Mouse (Mus musculus): ENCODE results near the gene Hspb1. TPM values are rescaled to one million over a fixed set of nuclear protein-coding genes. Genes with fewer than 3 reads are reported as not detected.

Hspb1 gene
- polyA plus RNA-seq, 1 experiment from 2014 or later: 6.5 TPM

GRCm38 (mm10) chr5:135905320-135906225 is 17.9 kb downstream of the Hspb1 start:
- Histone ChIP-seq H3K9ac (replicated peaks) (no peak overlapping the region), H3K9me3 (no peaks in the 10 kb centered on the region), H3K4me1 (peaks cover 29% of the 10 kb centered on the region), H3K36me3 (peaks cover 28% of the 10 kb centered on the region), H3K27me3 (no peaks in the 10 kb centered on the region), H3K4me2 (replicated peaks) (no peak overlapping the region), H3K4me3 (no peak overlapping the region), H3K27ac (replicated peaks) (no peak overlapping the region)
- ATAC-seq (replicated peaks): no peak
- 73% methylated on average over 8 of the region's 8 CpGs for WGBS

GRCm38 (mm10) chr5:135906846-135907245 is 19.1 kb downstream of the Hspb1 start:
- Histone ChIP-seq H3K27me3 (no peaks in the 10 kb centered on the region), H3K4me2 (replicated peaks) (no peak overlapping the region), H3K4me1 (peaks cover 29% of the 10 kb centered on the region), H3K27ac (replicated peaks) (no peak overlapping the region), H3K9ac (replicated peaks) (no peak overlapping the region), H3K9me3 (no peaks in the 10 kb centered on the region), H3K36me3 (peaks cover 39% of the 10 kb centered on the region), H3K4me3 (no peak overlapping the region)
- no peak for ATAC-seq (replicated peaks)
- 88% methylated on average over 4 of the region's 4 CpGs for WGBS

GRCm38 (mm10) chr5:135907256-135907655 is 19.5 kb downstream of the Hspb1 start:
- Histone ChIP-seq H3K4me1 (peaks cover 29% of the 10 kb centered on the region), H3K36me3 (peaks cover 42% of the 10 kb centered on the region), H3K27ac (replicated peaks) (no peak overlapping the region), H3K4me2 (replicated peaks) (no peak overlapping the region), H3K9me3 (no peaks in the 10 kb centered on the region), H3K9ac (replicated peaks) (no peak overlapping the region), H3K27me3 (no peaks in the 10 kb centered on the region), H3K4me3 (no peak overlapping the region)
- 80% methylated on average over 13 of the region's 13 CpGs for WGBS
- ATAC-seq (replicated peaks): no peak

GRCm38 (mm10) chr5:135908185-135908584 is 20.5 kb downstream of the Hspb1 start:
- Histone ChIP-seq H3K27ac (replicated peaks) (no peak overlapping the region), H3K27me3 (no peaks in the 10 kb centered on the region), H3K9ac (replicated peaks) (no peak overlapping the region), H3K4me1 (peaks cover 27% of the 10 kb centered on the region), H3K4me2 (replicated peaks) (no peak overlapping the region), H3K36me3 (peaks cover 42% of the 10 kb centered on the region), H3K4me3 (no peak overlapping the region), H3K9me3 (no peaks in the 10 kb centered on the region)
- ATAC-seq (replicated peaks): no peak
- WGBS: 42% methylated on average over 12 of the region's 12 CpGs

- Histone ChIP-seq H3K9me3 (no peaks in the 10 kb centered on the region), H3K4me3 (no peak overlapping the region), H3K4me2 (replicated peaks) (no peak overlapping the region), H3K27me3 (no peaks in the 10 kb centered on the region), H3K36me3 (peaks cover 43% of the 10 kb centered on the region), H3K27ac (replicated peaks) (no peak overlapping the region), H3K4me1 (peaks cover 20% of the 10 kb centered on the region), H3K9ac (replicated peaks) (0 out of 2 replicates have a peak overlapping the region, but pooled peaks have one; percentile 7)
- no peak for ATAC-seq (replicated peaks)
- 90% methylated on average over 16 of the region's 16 CpGs for WGBS
Observed at GRCm38 (mm10) chr5:135908989-135909388, 21.3 kb downstream of the Hspb1 start.

- Histone ChIP-seq H3K4me3 (no peak overlapping the region), H3K27me3 (no peaks in the 10 kb centered on the region), H3K36me3 (peaks cover 49% of the 10 kb centered on the region), H3K27ac (replicated peaks) (no peak overlapping the region), H3K4me1 (peaks cover 23% of the 10 kb centered on the region), H3K4me2 (replicated peaks) (no peak overlapping the region), H3K9me3 (no peaks in the 10 kb centered on the region), H3K9ac (replicated peaks) (no peak overlapping the region)
- WGBS: 89% methylated on average over 10 of the region's 10 CpGs
- no peak for ATAC-seq (replicated peaks)
Observed at GRCm38 (mm10) chr5:135909646-135910045, 21.9 kb downstream of the Hspb1 start.

GRCm38 (mm10) chr5:135910813-135911212 is 23.1 kb downstream of the Hspb1 start:
- WGBS: 89% methylated on average over 25 of the region's 25 CpGs
- Histone ChIP-seq H3K36me3 (peaks cover 52% of the 10 kb centered on the region), H3K27ac (replicated peaks) (no peak overlapping the region), H3K4me1 (peaks cover 23% of the 10 kb centered on the region), H3K9ac (replicated peaks) (no peak overlapping the region), H3K9me3 (no peaks in the 10 kb centered on the region), H3K4me2 (replicated peaks) (no peak overlapping the region), H3K4me3 (no peak overlapping the region), H3K27me3 (no peaks in the 10 kb centered on the region)
- ATAC-seq (replicated peaks): no peak

GRCm38 (mm10) chr5:135911633-135912220 is 24.0 kb downstream of the Hspb1 start:
- H3K9ac ChIP-seq (replicated peaks): no peak overlapping the region
- H3K27me3 ChIP-seq: no peaks in the 10 kb centered on the region
- no peak for ATAC-seq (replicated peaks)
- peaks cover 23% of the 10 kb centered on the region for H3K4me1 ChIP-seq
- 92% methylated on average over 11 of the region's 11 CpGs for WGBS
- H3K36me3 ChIP-seq: peaks cover 54% of the 10 kb centered on the region
- H3K9me3 ChIP-seq: no peaks in the 10 kb centered on the region
- no peak overlapping the region for H3K27ac ChIP-seq (replicated peaks)
- no peak overlapping the region for H3K4me3 ChIP-seq
- no peak overlapping the region for H3K4me2 ChIP-seq (replicated peaks)

GRCm38 (mm10) chr5:135913201-135913600 is 25.5 kb downstream of the Hspb1 start:
- H3K9me3 ChIP-seq: no peaks in the 10 kb centered on the region
- peaks cover 14% of the 10 kb centered on the region for H3K4me1 ChIP-seq
- WGBS: 89% methylated on average over 5 of the region's 5 CpGs
- peaks cover 57% of the 10 kb centered on the region for H3K36me3 ChIP-seq
- no peak overlapping the region for H3K4me3 ChIP-seq
- no peak overlapping the region for H3K27ac ChIP-seq (replicated peaks)
- no peak overlapping the region for H3K4me2 ChIP-seq (replicated peaks)
- ATAC-seq (replicated peaks): no peak
- H3K27me3 ChIP-seq: no peaks in the 10 kb centered on the region
- H3K9ac ChIP-seq (replicated peaks): no peak overlapping the region

GRCm38 (mm10) chr5:135914156-135914555 is 26.4 kb downstream of the Hspb1 start:
- Histone ChIP-seq H3K36me3 (peaks cover 62% of the 10 kb centered on the region), H3K27ac (replicated peaks) (no peak overlapping the region), H3K4me2 (replicated peaks) (no peak overlapping the region), H3K9ac (replicated peaks) (no peak overlapping the region), H3K9me3 (no peaks in the 10 kb centered on the region), H3K4me1 (peaks cover 6% of the 10 kb centered on the region), H3K4me3 (no peak overlapping the region), H3K27me3 (no peaks in the 10 kb centered on the region)
- WGBS: 96% methylated on average over 6 of the region's 6 CpGs
- no peak for ATAC-seq (replicated peaks)

- ATAC-seq (replicated peaks): no peak
- peaks cover 60% of the 10 kb centered on the region for H3K36me3 ChIP-seq
- 0 out of 2 replicates have a peak, but pooled peaks cover 3% of the 10 kb centered on the region for H3K4me1 ChIP-seq
- no peaks in the 10 kb centered on the region for H3K9me3 ChIP-seq
- no peaks in the 10 kb centered on the region for H3K27me3 ChIP-seq
- no peak overlapping the region for H3K27ac ChIP-seq (replicated peaks)
- no peak overlapping the region for H3K4me3 ChIP-seq
- 90% methylated on average over 6 of the region's 6 CpGs for WGBS
- no peak overlapping the region for H3K4me2 ChIP-seq (replicated peaks)
- H3K9ac ChIP-seq (replicated peaks): no peak overlapping the region
Observed at GRCm38 (mm10) chr5:135916051-135916565, 28.4 kb downstream of the Hspb1 start.

- H3K27ac ChIP-seq (replicated peaks): no peak overlapping the region
- no peak overlapping the region for H3K4me2 ChIP-seq (replicated peaks)
- no peak overlapping the region for H3K9ac ChIP-seq (replicated peaks)
- no peak overlapping the region for H3K4me3 ChIP-seq
- WGBS: 92% methylated on average over 3 of the region's 3 CpGs
- H3K36me3 ChIP-seq: peaks cover 60% of the 10 kb centered on the region
- 0 out of 2 replicates have a peak, but pooled peaks cover 3% of the 10 kb centered on the region for H3K4me1 ChIP-seq
- H3K9me3 ChIP-seq: no peaks in the 10 kb centered on the region
- H3K27me3 ChIP-seq: no peaks in the 10 kb centered on the region
- no peak for ATAC-seq (replicated peaks)
Observed at GRCm38 (mm10) chr5:135916601-135917000, 28.9 kb downstream of the Hspb1 start.

Data from forebrain, embryonic 15.5 days (tissue).